Mouse (Mus musculus) forebrain, embryonic 15.5 days (tissue): ENCODE measurements around the gene Carmil1. TPM values are rescaled to one million over a fixed set of nuclear protein-coding genes. Genes with fewer than 3 reads are reported as not detected.
A peak's percentile ranks its signal among the peaks of the same experiment; 100 is the strongest.

Source experiments
- ATAC-seq: fragments of 200-750 bp; cut with Nextera tagmentation; replicated peaks from 2 replicates; pipeline ENCODE4 v1.8.0; 2017; ENCODE audit warnings: mild to moderate bottlenecking, moderate TSS enrichment, moderate library complexity
- H3K27ac ChIP-seq: fragments of 300-500 bp; sonication (generic); replicated peaks from 2 replicates; pipeline ENCODE4 v1.5.1; 2015; ENCODE audit warnings: mild to moderate bottlenecking, inconsistent platforms
- H3K27me3 ChIP-seq: fragments of 300-500 bp; sonication (generic); 2 replicates; pipeline ENCODE4 v1.6.1; 2015; ENCODE audit warnings: inconsistent platforms
- H3K36me3 ChIP-seq: fragments of 300-500 bp; sonication (generic); 2 replicates; pipeline ENCODE4 v1.6.1; 2015; ENCODE audit warnings: mild to moderate bottlenecking, inconsistent platforms
- H3K4me1 ChIP-seq: fragments of 300-500 bp; sonication (generic); 2 replicates; pipeline ENCODE4 v1.6.1; 2015; ENCODE audit warnings: inconsistent platforms
- H3K4me2 ChIP-seq: fragments of 300-500 bp; sonication (generic); replicated peaks from 2 replicates; pipeline ENCODE4 v1.6.1; 2015; ENCODE audit warnings: mild to moderate bottlenecking, inconsistent platforms
- H3K4me3 ChIP-seq: fragments of 300-500 bp; sonication (generic); 2 replicates; pipeline ENCODE4 v1.5.1; 2015; ENCODE audit warnings: mild to moderate bottlenecking, inconsistent platforms
- H3K9ac ChIP-seq: fragments of 300-500 bp; sonication (generic); replicated peaks from 2 replicates; pipeline ENCODE4 v1.6.1; 2015; ENCODE audit warnings: mild to moderate bottlenecking, inconsistent platforms
- H3K9me3 ChIP-seq: fragments of 300-500 bp; sonication (generic); 2 replicates; pipeline ENCODE4 v1.6.1; 2016; ENCODE audit warnings: inconsistent platforms
- WGBS: fragments of 180-500 bp; shearing (Covaris S2); methylation state at CpG from one replicate; pipeline ENCODE4 v1.1.7; 2015; ENCODE audit warnings: mixed read lengths; 5-methylcytosine and 5-hydroxymethylcytosine counted together
- polyA plus RNA-seq: library from polyadenylated mRNA; unstranded; fragments of >200 nt; fragmentation: Nextera tagmentation; extraction: Ambion mirVana; gene quantifications from 2 replicates; pipeline ENCODE4 v1.2.1, GENCODE M21; 2015

The Carmil1 gene
- polyA plus RNA-seq, 1 experiment from 2014 or later, result 39.6 TPM

DNA sequence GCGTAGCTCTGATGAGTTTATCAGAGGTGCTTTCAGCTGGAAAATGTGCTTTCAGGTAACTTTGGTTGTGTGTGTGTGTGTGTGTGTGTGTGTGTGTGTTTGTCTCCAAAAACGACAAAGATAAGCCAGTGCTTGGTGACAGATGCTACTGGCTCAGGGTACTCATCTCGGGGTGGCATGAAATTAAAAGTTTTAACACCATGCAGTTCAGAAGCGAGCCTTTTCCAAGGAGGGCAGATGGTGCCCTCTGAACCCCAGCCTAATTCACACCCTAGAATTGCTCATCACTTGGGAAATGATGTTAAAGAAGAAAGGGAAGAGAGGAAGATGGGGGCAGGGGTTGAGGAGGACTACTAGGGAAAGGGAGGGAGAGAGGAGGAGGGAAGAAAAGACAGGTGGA, 198.4 kb downstream of the Carmil1 start:
- H3K9ac ChIP-seq, result no peak overlapping the region
- no peak overlapping the region for H3K4me3 ChIP-seq
- H3K4me1 ChIP-seq, result peaks cover 10% of the 10 kb centered on the region
- no peaks in the 10 kb centered on the region for H3K27me3 ChIP-seq
- WGBS, result 61% methylated on average over 4 of the region's 4 CpGs
- peak overlapping the region; percentile 57 for H3K27ac ChIP-seq
- ATAC-seq, result peak; percentile 55; the same call in 1 of the 2 replicates
- no peaks in the 10 kb centered on the region for H3K36me3 ChIP-seq
- no peaks in the 10 kb centered on the region for H3K9me3 ChIP-seq
- no peak overlapping the region for H3K4me2 ChIP-seq

- ATAC-seq, result no peak; the same call in 1 of the 2 replicates
- WGBS, result 80% methylated on average over 7 of the region's 7 CpGs
- Histone ChIP-seq H3K9me3 (no peaks in the 10 kb centered on the region), H3K4me1 (peaks cover 10% of the 10 kb centered on the region), H3K27me3 (no peaks in the 10 kb centered on the region), H3K9ac (no peak overlapping the region), H3K4me2 (no peak overlapping the region), H3K27ac (peak overlapping the region; percentile 57), H3K4me3 (no peak overlapping the region), H3K36me3 (no peaks in the 10 kb centered on the region)
Measured at GRCm38 (mm10) chr13:24081698-24082097, 198.9 kb downstream of the Carmil1 start.

GRCm38 (mm10) chr13:24072588-24072987, 208.0 kb downstream of the Carmil1 start:
- no peak overlapping the region for H3K27ac ChIP-seq
- H3K27me3 ChIP-seq, result no peaks in the 10 kb centered on the region
- H3K9me3 ChIP-seq, result no peaks in the 10 kb centered on the region
- no peak overlapping the region for H3K4me2 ChIP-seq
- H3K4me3 ChIP-seq, result no peak overlapping the region
- no peaks in the 10 kb centered on the region for H3K4me1 ChIP-seq
- no peak overlapping the region for H3K9ac ChIP-seq
- no peak for ATAC-seq
- WGBS, result 95% methylated on average over 10 of the region's 10 CpGs
- H3K36me3 ChIP-seq, result peaks cover 3% of the 10 kb centered on the region; the same call in 1 of the 2 replicates

DNA sequence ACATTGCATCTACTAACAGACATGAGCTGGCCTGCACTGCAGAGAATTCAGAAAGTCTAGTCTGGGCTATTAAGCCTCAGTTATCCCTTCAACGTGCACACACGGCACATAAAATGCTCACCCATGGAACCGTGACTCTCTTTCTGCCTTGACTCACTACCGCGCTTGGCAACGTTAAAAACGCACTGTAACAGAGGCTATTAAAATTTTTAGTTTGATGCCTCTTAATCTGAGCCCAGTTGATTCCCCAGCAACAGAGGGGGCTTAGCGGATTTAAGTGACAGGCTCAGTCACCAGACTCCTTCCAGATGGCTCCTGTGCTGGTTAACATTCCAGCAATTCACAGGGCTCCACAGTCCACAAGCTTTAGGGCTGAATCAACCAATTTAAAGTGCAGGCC, 213.0 kb downstream of the Carmil1 start:
- Histone ChIP-seq H3K9me3 (no peaks in the 10 kb centered on the region), H3K4me2 (no peak overlapping the region), H3K27me3 (no peaks in the 10 kb centered on the region), H3K4me3 (no peak overlapping the region), H3K27ac (no peak overlapping the region), H3K36me3 (peaks cover 8% of the 10 kb centered on the region; the same call in 1 of the 2 replicates), H3K9ac (no peak overlapping the region), H3K4me1 (peaks cover 4% of the 10 kb centered on the region)
- ATAC-seq, result 0 out of 2 replicates have a peak, but pooled peaks have one; percentile 23
- WGBS, result 87% methylated on average over 8 of the region's 8 CpGs

GRCm38 (mm10) chr13:24065536-24065935, 215.1 kb downstream of the Carmil1 start:
- H3K4me3 ChIP-seq, result no peak overlapping the region
- 61% methylated on average over 1 of the region's 1 CpGs for WGBS

DNA sequence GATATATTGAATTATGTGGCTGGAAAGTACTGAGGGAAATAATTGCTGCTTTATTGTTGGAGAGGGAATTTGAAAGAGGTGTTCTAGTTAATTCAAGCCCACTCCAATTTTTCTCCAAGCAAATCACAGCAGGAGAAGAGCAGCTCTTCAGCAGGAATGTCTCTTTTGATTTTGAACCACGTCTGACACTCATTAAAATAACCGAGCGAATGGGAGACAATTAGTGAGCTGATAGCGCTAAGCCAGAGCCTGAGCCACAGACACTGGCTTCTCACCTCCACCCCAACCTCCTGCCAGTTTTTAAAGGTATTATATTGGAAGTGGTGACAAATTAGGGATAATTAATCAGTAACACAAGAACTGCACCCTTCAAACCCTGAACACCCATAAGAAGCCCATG, 217.8 kb downstream of the Carmil1 start:
- Histone ChIP-seq H3K9me3 (no peaks in the 10 kb centered on the region), H3K36me3 (peaks cover 6% of the 10 kb centered on the region; the same call in 1 of the 2 replicates), H3K4me1 (peaks cover 4% of the 10 kb centered on the region), H3K27ac (peak overlapping the region; percentile 22), H3K9ac (no peak overlapping the region), H3K4me2 (no peak overlapping the region), H3K4me3 (no peak overlapping the region), H3K27me3 (no peaks in the 10 kb centered on the region)
- WGBS, result 5% methylated on average over 4 of the region's 4 CpGs
- peak; percentile 57 for ATAC-seq

More at GRCm38 (mm10) chr13:24065536-24065935, 215.1 kb downstream of the Carmil1 start:
- H3K36me3 ChIP-seq, result peaks cover 8% of the 10 kb centered on the region; the same call in 1 of the 2 replicates
- no peak for ATAC-seq
- no peaks in the 10 kb centered on the region for H3K9me3 ChIP-seq
- H3K27me3 ChIP-seq, result no peaks in the 10 kb centered on the region
- H3K9ac ChIP-seq, result no peak overlapping the region
- H3K27ac ChIP-seq, result no peak overlapping the region
- H3K4me1 ChIP-seq, result peaks cover 4% of the 10 kb centered on the region
- no peak overlapping the region for H3K4me2 ChIP-seq

DNA sequence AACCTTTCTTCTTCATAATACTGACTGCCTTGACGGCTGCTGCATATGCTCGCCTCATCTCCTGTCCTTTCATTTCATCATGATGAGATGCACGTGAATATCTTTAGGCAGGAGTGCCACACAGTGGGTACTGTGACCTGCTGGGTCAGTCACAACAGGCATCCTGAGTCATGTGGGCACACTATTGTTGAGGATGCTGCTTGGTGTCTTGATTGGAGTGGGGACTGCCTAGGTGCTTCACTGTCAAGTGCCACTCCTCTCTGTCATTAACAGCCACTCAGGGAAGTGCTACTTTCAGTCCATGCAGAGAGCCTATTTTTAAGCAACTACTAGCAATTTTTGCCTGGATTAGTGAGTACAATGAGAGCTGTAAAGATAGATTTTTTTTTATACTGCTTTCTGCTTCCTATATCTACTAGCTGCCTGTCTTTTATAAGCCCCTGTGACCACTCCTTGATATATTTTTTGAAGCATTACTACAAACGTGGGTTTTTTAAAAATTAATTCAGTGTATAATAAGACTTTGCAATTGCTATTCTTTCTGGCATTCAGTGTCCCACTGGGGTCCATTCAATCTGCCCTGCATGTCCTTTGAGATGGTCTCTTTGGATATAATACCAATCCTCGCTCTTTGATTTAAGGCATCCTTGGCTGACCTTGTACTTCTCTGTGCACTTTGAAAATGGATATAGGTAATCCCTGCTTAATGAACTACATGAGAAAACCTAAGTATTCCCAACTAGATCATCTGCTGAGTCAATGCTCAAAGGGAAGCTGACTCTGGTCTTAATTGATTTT, 225.3 kb downstream of the Carmil1 start:
- WGBS, result 54% methylated on average over 5 of the region's 5 CpGs
- Histone ChIP-seq H3K9ac (no peak overlapping the region), H3K36me3 (no peaks in the 10 kb centered on the region), H3K4me1 (peaks cover 3% of the 10 kb centered on the region; the same call in 1 of the 2 replicates), H3K27ac (no peak overlapping the region), H3K9me3 (no peaks in the 10 kb centered on the region), H3K4me3 (no peak overlapping the region), H3K4me2 (no peak overlapping the region), H3K27me3 (no peaks in the 10 kb centered on the region)
- peak; percentile 55; the same call in 1 of the 2 replicates for ATAC-seq

- H3K36me3 ChIP-seq, result no peaks in the 10 kb centered on the region
- peaks cover 18% of the 10 kb centered on the region for H3K4me1 ChIP-seq
- no peak overlapping the region for H3K4me2 ChIP-seq
- H3K9me3 ChIP-seq, result no peaks in the 10 kb centered on the region
- ATAC-seq, result no peak
- H3K4me3 ChIP-seq, result no peak overlapping the region
- 78% methylated on average over 2 of the region's 2 CpGs for WGBS
- H3K27me3 ChIP-seq, result no peaks in the 10 kb centered on the region
- H3K27ac ChIP-seq, result no peak overlapping the region
- no peak overlapping the region for H3K9ac ChIP-seq
Measured at GRCm38 (mm10) chr13:24051496-24051895, 229.1 kb downstream of the Carmil1 start.

DNA sequence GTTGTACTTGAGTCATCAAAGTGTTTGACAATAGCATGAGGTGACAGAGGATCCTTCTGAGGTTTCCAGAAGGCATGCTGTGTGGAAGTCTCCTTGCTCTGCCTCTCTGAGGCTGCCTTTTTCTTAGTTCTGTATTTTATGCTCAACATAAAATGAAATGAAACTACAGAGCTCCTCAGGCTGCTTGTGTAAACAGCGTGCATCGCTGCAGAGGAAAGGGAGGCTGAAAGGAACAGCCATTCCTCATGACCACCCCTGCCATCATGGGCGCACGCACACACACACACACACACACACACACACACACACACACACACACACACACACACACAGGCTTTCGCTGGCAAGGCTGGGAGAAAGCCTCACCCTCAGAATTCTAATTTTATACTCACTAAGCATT, 230.3 kb downstream of the Carmil1 start:
- ATAC-seq, result no peak
- Histone ChIP-seq H3K27ac (peak overlapping the region; percentile 71), H3K9ac (no peak overlapping the region), H3K27me3 (no peaks in the 10 kb centered on the region), H3K4me3 (no peak overlapping the region), H3K4me2 (no peak overlapping the region), H3K4me1 (peaks cover 22% of the 10 kb centered on the region), H3K36me3 (no peaks in the 10 kb centered on the region), H3K9me3 (no peaks in the 10 kb centered on the region)
- 71% methylated on average over 5 of the region's 5 CpGs for WGBS

- Histone ChIP-seq H3K27ac (peak overlapping the region; percentile 71), H3K4me3 (no peak overlapping the region), H3K4me1 (peaks cover 30% of the 10 kb centered on the region), H3K9ac (no peak overlapping the region), H3K36me3 (no peaks in the 10 kb centered on the region), H3K4me2 (no peak overlapping the region), H3K9me3 (no peaks in the 10 kb centered on the region), H3K27me3 (no peaks in the 10 kb centered on the region)
- peak; percentile 92 for ATAC-seq
- 54% methylated on average over 9 of the region's 9 CpGs for WGBS
Measured at GRCm38 (mm10) chr13:24049267-24050034, 231.1 kb downstream of the Carmil1 start.

- Histone ChIP-seq H3K27me3 (no peaks in the 10 kb centered on the region), H3K4me3 (no peak overlapping the region), H3K36me3 (no peaks in the 10 kb centered on the region), H3K9ac (no peak overlapping the region), H3K4me2 (no peak overlapping the region), H3K4me1 (peaks cover 30% of the 10 kb centered on the region), H3K9me3 (no peaks in the 10 kb centered on the region), H3K27ac (peak overlapping the region; percentile 71)
- WGBS, result 82% methylated on average over 6 of the region's 6 CpGs
- no peak for ATAC-seq
Measured at GRCm38 (mm10) chr13:24048611-24049010, 232.0 kb downstream of the Carmil1 start.

GRCm38 (mm10) chr13:24045271-24045670, 235.3 kb downstream of the Carmil1 start:
- H3K4me1 ChIP-seq, result peaks cover 27% of the 10 kb centered on the region
- 15% methylated on average over 3 of the region's 3 CpGs for WGBS
- H3K4me3 ChIP-seq, result no peak overlapping the region
- no peak for ATAC-seq
- peak overlapping the region; percentile 72 for H3K27ac ChIP-seq
- H3K9ac ChIP-seq, result no peak overlapping the region
- H3K36me3 ChIP-seq, result no peaks in the 10 kb centered on the region
- no peaks in the 10 kb centered on the region for H3K9me3 ChIP-seq
- H3K4me2 ChIP-seq, result no peak overlapping the region
- H3K27me3 ChIP-seq, result no peaks in the 10 kb centered on the region
